10 mouse cellular contexts compared by ENCODE assay signal in genomic region chrX:50607636-50608035, GRCm38 (mm10).
DNase-seq lines count a peak whose midpoint lies in the region; ATAC-seq lines count a peak whose summit lies in the region.
"Had no signal": no experiment of that assay in that cellular context is flagged by ENCODE, and none has a peak within 500 bp of the region (broad histone marks: within the 10 kb centered on the region; RNA-seq: fewer than 3 reads in every experiment).

No protein-coding gene starts in this region.

- H3K9ac ChIP-seq in hindbrain, embryonic 14.5 days: no peak overlapping the region
- no peak overlapping the region for H3K9ac ChIP-seq in hindbrain, embryonic 13.5 days
- no peak overlapping the region for H3K9ac ChIP-seq in neural tube, embryonic 11.5 days (ENCODE audit: low read length)
- H3K9ac ChIP-seq: embryonic facial prominence, embryonic 13.5 days; heart, embryonic 15.5 days had no signal

- ATAC-seq in hindbrain, embryonic 14.5 days (ENCODE audit: low FRiP score): no peak
- no peak for ATAC-seq in hindbrain, embryonic 13.5 days (ENCODE audit: low FRiP score)
- ATAC-seq in neural tube, embryonic 11.5 days (ENCODE audit: insufficient read depth, low FRiP score, low TSS enrichment): no peak
- ATAC-seq in activated CD4-positive, CD25-positive, alpha-beta regulatory T cell, adult 4 months: peak; percentile 75
- ATAC-seq in granulocyte monocyte progenitor cell, adult 5-6 weeks (replicated peaks; ENCODE audit: poor library complexity, severe bottlenecking): no peak

- no peaks in the 10 kb centered on the region for H3K9me3 ChIP-seq in hindbrain, embryonic 14.5 days (ENCODE audit: control insufficient read depth, low read length)
- H3K9me3 ChIP-seq in hindbrain, embryonic 13.5 days: no peaks in the 10 kb centered on the region
- no peaks in the 10 kb centered on the region for H3K9me3 ChIP-seq in neural tube, embryonic 11.5 days (ENCODE audit: control insufficient read depth, low read length)
- H3K9me3 ChIP-seq: embryonic facial prominence, embryonic 13.5 days; heart, embryonic 15.5 days had no signal

- H3K27ac ChIP-seq in hindbrain, embryonic 14.5 days: no peak overlapping the region
- H3K27ac ChIP-seq in hindbrain, embryonic 13.5 days: no peak overlapping the region
- no peak overlapping the region for H3K27ac ChIP-seq in neural tube, embryonic 11.5 days (ENCODE audit: low read depth, low read length)
- H3K27ac ChIP-seq: embryonic facial prominence, embryonic 13.5 days; heart, embryonic 15.5 days had no signal

- H3K4me2 ChIP-seq in hindbrain, embryonic 14.5 days (replicated peaks): no peak overlapping the region
- H3K4me2 ChIP-seq in hindbrain, embryonic 13.5 days: no peak overlapping the region
- no peak overlapping the region for H3K4me2 ChIP-seq in neural tube, embryonic 11.5 days (ENCODE audit: low read depth)
- H3K4me2 ChIP-seq: embryonic facial prominence, embryonic 13.5 days; heart, embryonic 15.5 days had no signal

- no peaks in the 10 kb centered on the region for H3K27me3 ChIP-seq in hindbrain, embryonic 14.5 days (ENCODE audit: control insufficient read depth, insufficient read depth, low read length)
- no peaks in the 10 kb centered on the region for H3K27me3 ChIP-seq in hindbrain, embryonic 13.5 days
- H3K27me3 ChIP-seq in neural tube, embryonic 11.5 days (ENCODE audit: control insufficient read depth, insufficient read depth, low read length): no peaks in the 10 kb centered on the region
- H3K27me3 ChIP-seq: embryonic facial prominence, embryonic 13.5 days; heart, embryonic 15.5 days had no signal

- no peak overlapping the region for H3K4me3 ChIP-seq in hindbrain, embryonic 14.5 days (replicated peaks; ENCODE audit: low read length)
- H3K4me3 ChIP-seq in hindbrain, embryonic 13.5 days: no peak overlapping the region
- H3K4me3 ChIP-seq in neural tube, embryonic 11.5 days (ENCODE audit: low read depth, low read length): no peak overlapping the region
- H3K4me3 ChIP-seq: embryonic facial prominence, embryonic 13.5 days; heart, embryonic 15.5 days had no signal

- WGBS in hindbrain, embryonic 14.5 days: 66% methylated on average over 7 of the region's 7 CpGs
- WGBS in hindbrain, embryonic 13.5 days: 80% methylated on average over 7 of the region's 7 CpGs
- 66% methylated on average over 7 of the region's 7 CpGs for WGBS in neural tube, embryonic 11.5 days

- DNase-seq in hindbrain, embryonic 14.5 days (ENCODE audit: low spot score): peak; percentile 66
- peak; percentile 53 for DNase-seq in neural tube, embryonic 11.5 days (ENCODE audit: low spot score)
- DNase-seq in neural tube, embryonic 10.5 days (ENCODE audit: extremely low spot score, low spot score): no peak
- DNase-seq in retina, embryonic 14.5 days (ENCODE audit: low spot score): peak; percentile 46
- no peak for DNase-seq in right cerebral cortex, postnatal 25 days

- peaks cover 7% of the 10 kb centered on the region; the same call in 1 of the 2 replicates for H3K36me3 ChIP-seq in hindbrain, embryonic 14.5 days (replicated peaks; ENCODE audit: control insufficient read depth, insufficient read depth)
- peaks cover 13% of the 10 kb centered on the region for H3K36me3 ChIP-seq in hindbrain, embryonic 13.5 days
- no peaks in the 10 kb centered on the region for H3K36me3 ChIP-seq in neural tube, embryonic 11.5 days (ENCODE audit: control insufficient read depth, insufficient read depth, low read length)

- H3K4me1 ChIP-seq in hindbrain, embryonic 14.5 days (replicated peaks; ENCODE audit: control insufficient read depth, insufficient read depth, low read length): no peaks in the 10 kb centered on the region
- H3K4me1 ChIP-seq in hindbrain, embryonic 13.5 days (replicated peaks): no peaks in the 10 kb centered on the region
- H3K4me1 ChIP-seq in neural tube, embryonic 11.5 days (ENCODE audit: control insufficient read depth, insufficient read depth, low read length): no peaks in the 10 kb centered on the region
- H3K4me1 ChIP-seq: embryonic facial prominence, embryonic 13.5 days; heart, embryonic 15.5 days had no signal

Comparison
In these comparisons a context has a peak if more than half of its experiments do, and no peak if none do; other contexts are left out.
1. DNase-seq: peak in hindbrain, embryonic 14.5 days (single experiment), neural tube, embryonic 11.5 days (single experiment) and retina, embryonic 14.5 days (single experiment); none in neural tube, embryonic 10.5 days (single experiment) and right cerebral cortex, postnatal 25 days (single experiment).